Mouse (Mus musculus): ENCODE measurements at regions not wholly inside any gene's neighbourhood (a gene's known extent, or its start where the extent isn't known, plus 50 kb on each side); places are given as distances from the start of the nearest gene placed in this dataset.

DNA sequence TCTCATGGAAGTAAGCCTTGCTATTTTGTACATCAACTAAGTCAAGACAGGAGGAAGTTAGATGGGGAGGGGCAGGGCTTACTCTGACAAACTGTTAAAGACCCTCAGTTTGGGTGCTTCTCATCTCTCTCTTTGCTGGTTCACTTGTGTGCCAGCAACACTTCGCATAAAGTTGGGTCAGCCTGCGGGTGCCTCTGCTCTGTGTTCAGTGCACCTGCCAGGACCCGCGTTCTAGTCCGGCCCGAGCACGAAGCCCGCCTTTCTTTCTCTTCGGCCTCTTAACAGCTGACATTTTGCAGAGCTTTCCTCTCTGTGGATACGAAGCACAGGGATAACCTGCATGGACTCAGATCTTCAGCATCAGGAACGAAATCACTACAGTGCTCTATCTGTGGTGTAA lies 227.1 kb upstream of the Nfe2l3 start:
- no peak for DNase-seq (ENCODE audit: low spot score in 2 of 2)

DNA sequence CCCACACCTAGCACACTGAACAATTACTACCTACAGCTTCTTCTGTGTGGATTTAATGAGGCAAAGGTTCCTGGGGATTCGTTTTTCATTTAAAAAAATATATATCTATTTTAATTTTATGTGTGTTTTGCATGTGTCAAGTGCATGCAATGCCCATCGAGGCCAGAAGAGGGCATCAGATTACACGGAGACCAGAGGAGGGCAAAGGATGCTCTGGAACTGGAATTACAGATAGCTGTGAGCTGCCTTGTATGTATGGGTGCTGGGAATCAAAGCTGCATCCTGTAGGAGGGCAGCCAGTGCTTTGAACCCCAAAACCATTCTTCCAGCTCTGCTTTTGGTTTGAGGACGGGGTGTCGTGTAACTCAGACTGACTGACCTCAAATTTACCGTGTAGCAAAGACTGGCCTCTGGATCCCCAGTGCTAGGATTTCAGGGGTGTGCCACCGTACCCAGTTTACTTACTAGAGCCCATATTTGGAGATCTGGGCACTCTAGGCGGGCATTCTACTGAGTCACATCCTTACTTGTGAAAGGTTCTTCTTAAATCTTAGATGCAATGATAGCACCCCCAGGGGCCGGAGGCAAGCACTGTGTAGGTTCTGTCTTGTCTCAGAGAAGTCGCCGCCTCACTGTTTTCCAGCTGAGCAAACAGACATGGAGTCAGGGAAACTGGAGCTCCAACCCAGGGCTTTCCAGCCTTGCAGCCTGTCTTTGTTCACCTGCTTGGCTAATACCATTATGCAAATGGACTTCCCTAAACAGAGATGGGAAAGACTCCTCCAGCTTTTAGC lies 225.6 kb upstream of the Nfe2l3 start:
- DNase-seq (ENCODE audit: low spot score in 2 of 2), result peak in 1 of 2 experiments; percentile 21

DNA sequence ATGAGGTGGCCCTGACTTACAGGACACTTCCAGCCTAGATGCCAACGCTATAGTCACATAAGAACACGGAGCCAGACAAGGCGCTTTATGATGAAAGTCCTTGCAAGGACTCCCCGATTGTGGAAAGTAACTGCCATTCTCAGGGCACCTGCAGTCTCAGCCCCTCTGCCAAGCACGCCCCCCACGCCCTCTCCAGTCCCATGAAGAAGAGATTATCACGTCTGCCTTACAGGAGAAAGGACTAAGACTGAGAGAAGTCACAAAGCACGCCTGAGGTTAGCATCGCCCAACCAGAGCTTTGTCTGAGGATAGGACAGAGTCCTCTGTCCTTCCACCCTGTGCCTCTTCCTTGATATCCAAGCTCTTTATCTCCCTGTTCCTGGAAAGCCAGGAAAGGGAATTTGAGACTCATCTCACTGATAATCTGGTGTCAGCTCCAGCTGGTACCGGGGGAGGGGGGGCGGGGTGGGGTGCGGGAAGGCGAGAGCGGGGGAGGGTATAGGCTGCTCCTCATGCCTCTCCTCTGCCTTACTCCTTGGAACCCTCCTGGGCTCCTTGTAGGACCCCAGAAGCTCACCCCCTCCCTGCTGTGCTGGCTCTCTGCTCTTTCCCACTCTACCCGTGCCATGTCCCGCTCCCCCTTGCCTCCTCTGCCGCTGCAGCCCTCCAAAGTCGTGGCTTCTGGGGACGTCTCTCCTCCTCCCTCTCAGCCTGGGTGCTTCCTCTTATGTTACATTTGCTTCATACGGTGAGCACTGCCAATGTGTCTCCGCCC lies 224.7 kb upstream of the Nfe2l3 start:
- no peak for DNase-seq (ENCODE audit: low spot score in 2 of 2)

DNA sequence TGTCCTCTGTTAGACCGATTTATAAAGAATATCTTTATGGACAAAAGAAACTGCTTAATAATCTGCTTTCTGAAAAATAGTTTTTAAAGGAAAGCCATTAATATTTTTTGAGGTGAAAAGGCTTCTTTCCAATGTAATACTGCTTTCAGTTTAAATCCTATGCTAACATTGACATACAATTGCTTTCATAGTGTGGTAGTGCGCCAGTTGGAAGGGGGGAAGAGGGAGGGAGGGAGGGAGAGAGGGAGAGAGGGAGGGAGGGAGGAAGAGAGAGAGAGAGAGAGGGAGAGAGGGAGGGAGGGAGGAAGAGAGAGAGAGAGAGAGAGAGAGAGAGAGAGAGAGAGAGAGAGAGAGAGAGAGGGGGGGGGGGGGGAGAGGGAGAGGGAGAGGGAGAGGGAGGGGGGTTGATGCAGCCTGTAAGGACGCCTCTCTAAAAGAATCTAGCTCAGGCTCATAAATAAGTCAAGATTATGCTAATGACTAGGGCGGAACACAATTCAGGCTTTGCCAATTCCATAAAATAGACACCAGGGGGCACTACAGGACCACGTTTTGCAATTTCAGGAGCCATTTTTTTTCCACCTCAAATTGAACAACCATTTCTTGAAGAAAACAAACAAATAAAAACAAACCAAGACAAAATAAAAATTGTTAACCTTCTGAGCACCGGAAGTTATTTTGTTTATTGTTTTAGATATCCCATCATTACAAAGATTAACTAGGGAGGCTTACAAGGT lies 223.6 kb upstream of the Nfe2l3 start:
- no peak for DNase-seq (ENCODE audit: low spot score in 2 of 2)

DNA sequence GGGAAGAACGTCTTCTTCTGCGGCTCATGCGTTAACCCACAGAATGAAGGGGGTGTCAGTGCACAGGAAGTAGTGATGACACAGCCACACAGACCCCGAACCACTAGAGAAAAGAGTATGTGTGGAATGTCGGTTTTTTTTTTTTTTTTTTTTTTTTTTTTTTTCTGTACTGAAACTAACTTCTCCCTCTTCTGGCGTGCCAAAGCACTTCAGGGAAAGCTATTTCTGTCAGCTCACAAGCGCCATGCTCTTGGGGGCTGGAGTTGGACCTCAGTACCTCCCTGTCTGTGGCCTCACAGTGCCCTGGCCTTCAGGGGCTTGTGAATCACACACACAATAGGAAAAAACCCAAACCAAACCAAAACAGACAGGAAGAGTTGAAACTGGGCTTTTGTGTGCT lies 221.1 kb upstream of the Nfe2l3 start:
- no peak for DNase-seq (ENCODE audit: low spot score in 2 of 2)

DNA sequence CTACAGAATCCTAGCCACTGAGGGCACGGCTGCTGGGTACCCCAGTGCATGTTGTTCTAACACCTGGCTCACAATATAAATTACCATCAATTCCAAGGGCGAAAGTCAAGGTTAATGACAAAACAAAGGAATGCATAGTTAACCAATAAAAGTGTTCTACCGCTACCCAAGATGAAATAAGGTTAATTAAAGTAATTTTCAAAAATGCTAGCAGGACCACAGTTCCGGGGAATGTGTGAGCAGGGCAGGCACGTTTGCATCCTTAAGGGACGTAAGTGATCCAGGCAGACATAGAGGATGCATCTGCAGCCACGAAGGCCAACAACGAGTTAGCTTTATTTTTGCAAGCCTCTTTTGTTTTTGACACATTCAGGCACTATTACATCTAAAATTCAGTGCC lies 220.3 kb upstream of the Nfe2l3 start:
- DNase-seq (ENCODE audit: low spot score in 2 of 2), result no peak

DNA sequence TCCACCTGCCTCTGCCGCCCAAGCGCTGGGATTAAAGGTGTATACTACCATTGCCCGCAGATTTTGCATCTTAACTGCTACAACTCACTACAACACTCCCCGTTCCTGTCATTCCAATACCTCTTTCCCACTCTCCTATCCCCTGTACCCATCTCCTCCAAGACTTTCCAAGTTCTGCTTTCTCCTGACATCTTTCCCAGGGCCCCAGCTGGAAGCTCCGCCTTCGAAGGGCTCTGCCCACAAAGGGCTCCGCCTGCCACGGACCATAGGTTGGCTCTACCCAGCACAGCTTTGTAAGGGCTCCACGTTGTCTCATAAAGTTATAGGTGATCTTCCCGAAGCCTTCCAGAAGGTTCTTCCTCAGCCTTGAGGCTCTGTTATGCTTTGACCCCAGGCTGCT lies 217.1 kb upstream of the Nfe2l3 start:
- DNase-seq (ENCODE audit: low spot score in 2 of 2), result no peak

DNA sequence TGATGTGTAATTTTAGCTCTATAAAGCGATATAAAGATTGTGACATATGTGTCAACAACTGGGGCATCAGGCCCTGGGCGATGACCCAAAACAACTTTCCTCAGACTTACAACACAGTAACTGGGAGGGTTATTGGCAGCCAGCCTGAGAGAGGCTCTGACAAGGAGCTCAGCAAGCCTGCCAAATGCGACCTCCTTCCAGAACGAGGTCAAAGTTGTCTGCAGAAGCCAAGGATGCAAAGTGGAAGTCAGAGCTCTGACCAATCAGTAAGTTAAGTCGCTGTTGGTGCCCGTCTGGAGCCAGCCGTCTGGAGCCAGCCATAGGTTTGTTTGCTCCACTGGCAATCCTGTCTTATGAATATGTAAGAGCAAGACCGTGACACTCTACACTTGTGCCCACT lies 216.0 kb upstream of the Nfe2l3 start:
- DNase-seq (ENCODE audit: low spot score in 2 of 2), result peak; percentile 50 to 69

DNA sequence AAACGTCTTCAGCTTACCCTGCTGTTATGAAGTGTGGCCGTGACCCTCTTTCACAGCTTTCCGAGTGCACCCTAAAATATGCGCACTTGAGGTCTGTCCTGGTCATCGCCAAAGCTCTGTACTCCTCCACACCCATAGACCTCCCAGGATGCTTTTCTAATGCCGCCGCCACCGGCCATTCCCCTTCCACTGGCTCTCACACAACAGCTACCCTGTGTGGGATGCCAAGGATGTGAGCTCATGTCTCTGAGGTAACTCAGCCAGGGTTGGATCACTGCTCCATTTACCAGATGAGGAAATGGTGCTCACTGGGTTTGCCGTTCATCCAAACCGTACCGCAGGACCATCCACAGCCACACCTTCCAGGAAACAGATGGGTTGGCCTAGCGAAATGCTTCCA lies 212.8 kb upstream of the Nfe2l3 start:
- no peak for DNase-seq (ENCODE audit: low spot score in 2 of 2)

DNA sequence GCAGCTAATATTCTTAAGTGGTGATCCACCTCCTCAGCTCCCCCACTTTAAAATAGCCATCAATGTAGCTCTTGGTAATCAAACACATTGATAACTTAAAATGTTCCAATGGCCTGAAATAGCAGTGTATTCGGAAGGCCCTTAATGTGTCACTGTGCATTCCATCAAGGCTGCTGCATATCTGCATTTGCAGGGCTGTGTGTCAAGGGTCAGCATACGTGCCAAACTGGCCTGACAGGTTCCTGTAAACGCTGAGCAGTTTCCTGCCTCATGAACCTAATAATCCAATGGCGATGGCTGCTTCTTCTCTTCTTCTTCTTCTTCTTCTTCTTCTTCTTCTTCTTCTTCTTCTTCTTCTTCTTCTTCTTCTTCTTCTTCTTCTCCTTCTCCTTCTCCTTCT lies 211.7 kb upstream of the Nfe2l3 start:
- DNase-seq (ENCODE audit: low spot score in 2 of 2), result no peak

DNA sequence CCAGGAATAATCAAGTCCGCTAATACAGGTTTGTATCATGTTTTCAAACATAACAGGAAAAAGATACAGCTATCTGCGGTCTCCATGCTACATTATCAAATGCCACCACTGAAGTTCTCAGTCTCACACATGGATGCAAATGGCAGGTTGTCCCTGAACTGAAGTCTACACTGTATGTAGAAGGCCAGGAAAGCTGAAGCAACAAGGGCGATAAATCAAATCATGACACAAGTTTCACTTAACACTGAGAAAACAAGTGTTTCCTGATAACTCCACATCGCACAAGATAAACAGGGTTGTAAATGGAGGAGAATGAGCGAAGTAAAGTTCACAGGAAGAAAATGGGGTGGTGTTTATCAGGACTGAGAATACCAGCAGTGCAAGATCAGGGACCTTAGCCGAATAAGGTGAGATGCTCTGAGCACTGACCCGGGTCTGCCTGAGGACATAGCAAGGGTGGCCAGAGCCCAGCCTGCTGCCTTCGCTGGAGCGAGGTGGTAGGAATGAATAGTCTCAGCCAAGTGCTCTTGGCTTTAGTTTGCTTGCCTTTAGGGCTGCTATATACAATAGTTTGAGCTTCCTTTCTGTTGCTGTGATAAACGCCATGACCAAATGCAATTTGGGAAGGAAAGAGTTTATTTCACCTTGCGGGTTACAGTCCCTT lies 196.3 kb upstream of the Nfe2l3 start:
- no peak for DNase-seq (ENCODE audit: low spot score in 2 of 2)

DNA sequence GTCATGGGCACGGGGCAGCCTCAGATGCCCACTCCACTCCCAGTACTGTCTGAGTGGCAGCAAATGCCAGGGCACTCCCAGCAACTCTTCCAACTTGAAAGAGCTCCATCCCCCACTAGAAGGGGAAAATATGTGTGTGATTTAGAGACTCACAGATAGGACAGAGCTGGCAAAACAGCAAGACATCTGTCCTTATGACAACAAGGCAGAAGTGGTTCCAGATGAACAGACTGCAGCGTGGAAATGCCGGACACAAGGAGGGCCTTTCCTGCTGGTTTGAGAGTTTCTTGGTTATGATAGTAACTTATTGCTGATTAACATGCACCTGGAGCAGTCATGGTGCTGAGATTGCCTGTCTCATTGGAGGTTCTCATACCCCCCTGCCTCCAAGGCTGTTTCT lies 192.4 kb upstream of the Nfe2l3 start:
- no peak for DNase-seq (ENCODE audit: low spot score in 2 of 2)

DNA sequence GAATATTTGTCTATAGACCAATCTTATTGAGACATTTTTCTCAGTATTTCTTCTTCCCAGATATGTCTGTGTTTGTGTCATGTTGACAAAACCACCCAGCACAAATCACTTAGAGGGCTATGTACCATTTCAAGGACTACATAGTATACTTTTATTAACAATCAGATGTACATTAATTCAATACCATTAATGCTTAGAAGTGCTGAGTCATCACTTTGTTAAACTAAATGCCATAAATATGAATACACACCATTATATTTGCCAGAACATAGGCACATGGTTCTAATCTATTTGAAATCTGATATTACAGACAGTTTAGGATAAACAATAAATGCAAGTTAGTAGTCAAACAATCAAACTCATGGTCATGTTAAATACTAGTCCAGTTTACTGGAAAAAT lies 182.2 kb upstream of the Nfe2l3 start:
- no peak for DNase-seq (ENCODE audit: low spot score in 2 of 2)

DNA sequence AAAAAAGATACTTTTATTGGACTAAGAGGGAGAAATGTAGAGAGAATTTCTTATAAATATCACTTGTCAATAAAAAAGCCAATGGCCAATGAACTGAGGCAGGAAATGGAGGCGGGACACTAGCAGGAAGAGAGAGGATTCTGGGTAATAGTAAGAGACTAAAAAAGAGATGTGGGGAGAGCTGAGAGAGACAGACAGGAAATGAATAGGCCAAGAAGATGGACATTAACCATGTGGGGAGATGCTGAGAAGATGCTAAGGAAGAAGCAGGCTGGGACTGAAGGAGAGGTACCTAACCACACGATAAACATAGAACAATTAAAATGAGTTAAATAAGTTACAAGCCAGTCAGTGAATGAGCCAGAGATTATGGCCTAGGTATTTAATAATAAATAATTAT lies 181.0 kb upstream of the Nfe2l3 start:
- DNase-seq (ENCODE audit: low spot score in 2 of 2), result no peak

DNA sequence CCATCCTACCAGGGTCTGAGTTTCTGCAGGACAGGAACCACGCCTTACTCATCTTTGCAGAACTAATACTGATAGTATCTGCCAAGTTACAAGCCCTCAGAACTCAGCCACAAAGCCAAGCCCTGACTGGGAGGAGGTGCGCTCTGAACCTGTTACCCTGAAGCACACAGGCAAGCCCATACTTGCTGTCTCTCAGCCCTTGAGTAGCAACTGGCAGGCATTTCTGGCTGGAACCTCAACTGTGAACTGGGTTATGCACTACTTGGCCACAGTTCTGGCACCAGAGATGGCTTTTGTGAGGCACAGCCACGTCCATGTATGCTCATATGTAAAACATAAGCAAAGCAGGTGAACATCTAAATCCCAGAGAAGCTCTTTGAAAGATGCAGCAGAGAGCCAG lies 179.7 kb upstream of the Nfe2l3 start:
- DNase-seq (ENCODE audit: low spot score in 2 of 2), result no peak

DNA sequence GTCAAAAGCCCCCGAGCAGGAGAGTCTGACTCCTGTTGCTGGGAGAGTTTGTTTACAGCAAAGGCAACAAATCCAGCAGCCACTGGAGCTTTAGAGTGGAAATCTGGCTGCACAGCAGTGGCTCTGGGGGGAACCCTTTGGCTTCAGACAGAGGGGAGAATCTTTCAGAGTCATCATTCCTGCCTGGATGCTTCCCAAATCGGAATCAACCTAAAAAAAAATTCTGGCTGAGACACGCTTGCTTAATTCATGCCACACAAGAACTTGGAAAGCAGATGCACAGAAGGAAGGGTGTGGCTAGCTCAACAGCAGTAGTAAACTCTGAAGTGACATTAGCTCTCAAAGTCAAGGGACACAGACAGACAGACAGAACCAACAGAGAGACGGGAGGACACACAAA lies 175.8 kb upstream of the Nfe2l3 start:
- DNase-seq (ENCODE audit: low spot score in 2 of 2), result no peak

DNA sequence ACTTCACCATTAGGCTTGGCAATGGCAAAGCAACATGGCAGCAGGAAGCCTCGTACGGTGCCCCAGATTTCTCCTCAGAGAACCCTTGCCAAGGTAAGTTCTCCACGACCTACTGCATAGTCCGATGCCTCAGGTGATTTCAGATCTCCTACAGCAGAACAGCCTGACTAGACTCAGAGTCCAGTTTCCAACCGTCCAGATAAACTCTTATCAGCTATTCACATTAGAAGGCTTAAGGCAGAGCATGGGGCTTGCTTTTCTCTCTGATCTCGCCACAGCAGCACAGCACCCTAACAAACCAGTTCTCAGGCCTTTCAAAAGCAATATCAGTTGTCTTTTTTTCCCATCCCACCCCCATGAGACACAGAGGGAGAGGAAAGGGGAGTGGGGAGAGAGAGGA lies 174.9 kb upstream of the Nfe2l3 start:
- DNase-seq (ENCODE audit: low spot score in 2 of 2), result no peak

DNA sequence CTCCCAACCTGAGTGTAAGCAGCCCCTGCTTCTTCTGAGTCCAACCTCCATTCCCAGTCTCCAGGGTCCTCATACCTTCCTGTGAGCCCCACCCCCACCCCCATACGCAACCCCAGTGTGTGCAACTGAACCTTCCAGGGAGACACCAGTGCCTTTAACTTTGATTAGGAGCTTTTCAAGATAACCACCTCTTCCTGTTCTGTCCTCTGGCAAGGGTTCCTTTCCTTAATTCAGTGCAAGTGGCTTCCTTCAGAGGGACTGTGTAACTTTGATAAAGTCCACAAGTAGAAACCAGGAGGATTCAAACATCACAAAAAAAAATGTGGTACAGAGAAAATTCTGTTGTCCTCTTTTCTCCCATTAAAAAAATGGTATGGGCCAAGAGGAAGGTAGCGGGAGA lies 174.2 kb upstream of the Nfe2l3 start:
- DNase-seq (ENCODE audit: low spot score in 2 of 2), result no peak

DNA sequence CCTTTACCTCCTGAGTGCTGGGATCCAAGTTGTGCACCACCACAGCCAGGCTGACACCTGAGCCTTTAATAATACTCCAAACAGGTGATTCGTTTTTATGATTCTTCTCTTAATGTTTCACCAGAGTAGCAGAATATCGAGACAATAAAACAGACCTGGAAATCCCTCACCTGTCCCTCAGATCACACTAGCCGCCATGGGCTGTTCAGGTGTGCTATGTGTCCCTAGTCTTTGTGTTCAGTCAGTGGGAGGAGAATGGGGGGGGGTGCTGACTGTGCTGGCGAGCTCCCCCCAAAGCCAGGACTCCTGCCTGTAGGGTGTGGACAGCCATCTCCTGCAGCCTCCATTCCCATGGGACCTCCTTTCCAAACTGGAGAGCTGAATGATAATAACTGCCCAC lies 168.9 kb upstream of the Nfe2l3 start:
- no peak for DNase-seq (ENCODE audit: low spot score in 2 of 2)

DNA sequence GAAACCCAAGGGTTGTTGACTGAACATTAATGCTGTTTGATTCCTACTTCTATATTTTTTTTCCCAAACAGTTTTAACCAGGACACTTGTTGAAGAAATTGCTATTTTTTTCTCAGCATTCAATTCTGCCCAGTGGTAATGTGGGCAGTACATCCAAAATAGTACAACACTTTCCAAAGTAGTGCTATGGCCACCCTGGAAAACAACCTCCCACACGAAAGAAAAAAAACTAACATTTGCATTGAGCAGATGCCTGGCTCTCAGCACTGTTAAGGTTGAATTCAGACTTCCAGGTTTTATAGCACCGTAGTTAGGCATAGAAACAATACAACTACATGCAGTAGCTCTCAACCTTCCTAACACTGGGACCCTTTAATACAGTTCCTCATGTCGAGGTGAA lies 167.1 kb upstream of the Nfe2l3 start:
- DNase-seq (ENCODE audit: low spot score in 2 of 2), result no peak

DNA sequence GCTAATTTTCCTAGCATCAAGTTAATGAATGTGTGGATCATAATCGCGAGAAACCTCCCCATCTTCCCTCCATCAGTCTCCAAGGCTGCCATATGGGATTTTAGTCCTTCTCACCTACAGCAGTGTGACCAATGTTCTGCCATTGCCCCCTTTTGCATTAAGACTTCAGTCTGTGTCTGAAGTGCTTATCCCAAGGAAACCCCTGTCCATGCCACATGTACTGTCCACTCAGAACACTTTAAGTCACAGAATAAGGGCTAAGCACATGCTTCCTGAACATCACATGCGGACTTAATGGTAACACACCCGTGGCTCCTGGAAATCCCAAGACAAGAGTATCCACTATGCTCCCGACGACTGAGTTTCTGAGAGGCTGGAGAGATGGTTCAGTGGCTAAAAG lies 165.7 kb upstream of the Nfe2l3 start:
- DNase-seq (ENCODE audit: low spot score in 2 of 2), result no peak

DNA sequence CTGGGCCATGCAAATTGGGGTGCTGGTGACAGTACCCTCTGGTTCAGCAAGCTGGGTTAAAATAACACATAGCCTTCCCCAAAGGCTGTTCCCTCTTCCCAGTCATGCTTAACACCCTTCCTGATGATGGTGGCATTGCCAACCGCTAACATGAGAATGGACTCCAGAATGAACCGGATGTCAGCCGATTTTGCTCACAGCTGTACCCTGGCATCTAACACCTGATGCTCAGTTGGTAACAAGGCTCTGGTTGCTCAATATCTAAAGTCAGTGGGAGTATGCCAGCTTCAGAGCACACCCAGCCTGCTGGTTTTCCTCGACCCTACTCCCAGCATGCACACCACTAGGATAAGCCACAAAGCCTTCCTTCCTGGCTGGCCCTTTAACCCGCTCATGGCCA lies 164.6 kb upstream of the Nfe2l3 start:
- DNase-seq (ENCODE audit: low spot score in 2 of 2), result no peak

Data from adrenal gland, postnatal 4 days (tissue).